Mouse (Mus musculus) granulocyte monocyte progenitor cell, adult 5-6 weeks (primary cell): ENCODE measurements around the gene Timm23. TPM values are rescaled to one million over a fixed set of nuclear protein-coding genes. Genes with fewer than 3 reads are reported as not detected.
"Not testable (repeated sequence)": the region's sequence is repeated elsewhere in the genome, so short reads cannot be mapped to it uniquely, and the experiment has no call there.

ENCODE experiments used
- ATAC-seq: replicated peaks from 2 replicates; pipeline ENCODE4 v1.8.0; 2016; ENCODE audit warnings: mild to moderate bottlenecking, moderate TSS enrichment, inconsistent platforms; ENCODE audit not compliant: poor library complexity, severe bottlenecking
- total RNA-seq, 2 experiments: library from RNA; stranded (forward) in 1 of 2; stranded (reverse) in 1 of 2; fragments of 200-712, 200-1000 nt in 1 of 2; fragments of >200 nt in 1 of 2; fragmentation: Nextera tagmentation in 1 of 2; gene quantifications; 2 replicates each; pipeline ENCODE4 v1.2.3; 2014 to 2017

Gene Timm23
- total RNA-seq (2014; fragmentation: Nextera tagmentation) (177 and 202 TPM in 2 replicates), total RNA-seq (2017) (156 and 165 TPM in 2 replicates)

DNA sequence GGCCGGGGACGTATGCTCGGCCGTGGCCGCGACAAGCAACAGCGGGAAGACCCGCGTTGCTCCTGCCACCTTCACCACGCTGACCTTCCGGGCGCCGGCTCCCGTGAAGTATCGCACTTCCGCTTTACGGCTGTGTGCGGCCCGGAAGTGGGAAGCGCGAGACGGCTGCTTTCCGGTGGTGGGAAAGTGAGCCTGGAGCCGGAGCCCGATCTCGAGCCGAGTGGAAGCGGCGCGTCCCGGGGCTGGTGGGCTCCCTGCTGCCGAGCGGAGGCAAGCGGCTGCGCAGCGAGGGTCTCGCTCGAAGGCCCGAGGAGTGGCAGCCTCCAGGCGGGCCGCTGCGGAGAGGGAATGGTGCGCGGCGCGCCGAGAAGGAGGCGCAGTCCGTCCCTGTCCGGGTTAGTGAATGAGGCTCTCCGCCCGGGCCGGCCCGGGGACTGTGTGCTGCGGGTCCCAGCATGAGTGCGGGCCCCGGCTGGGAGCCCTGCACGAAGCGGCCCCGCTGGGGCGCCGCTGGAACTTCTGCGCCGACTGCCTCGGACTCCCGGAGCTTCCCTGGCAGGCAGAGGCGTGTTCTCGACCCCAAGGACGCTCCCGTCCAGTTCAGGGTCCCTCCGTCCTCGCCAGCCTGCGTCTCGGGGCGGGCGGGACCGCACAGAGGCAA, at the start of gene Timm23, which contains the start of gene Parg:
Gene Timm23 (minus strand): TSS at position 108 of the 661 bp plus-strand sequence.
Gene Parg (plus strand): TSS at position 159 of the 661 bp plus-strand sequence.
- peak; percentile 97 for ATAC-seq

GRCm38 (mm10) chr14:32249616-32250015, 47.9 kb upstream of the Timm23 start:
- no peak for ATAC-seq

GRCm38 (mm10) chr14:32246019-32246418, 44.3 kb upstream of the Timm23 start:
- ATAC-seq = no peak

- no peak for ATAC-seq
These were observed 40.7 kb upstream of the Timm23 start for GRCm38 (mm10) chr14:32242401-32242800.

GRCm38 (mm10) chr14:32228996-32229395, 27.3 kb upstream of the Timm23 start:
- no peak for ATAC-seq

- ATAC-seq = no peak
These were observed 24.9 kb upstream of the Timm23 start for GRCm38 (mm10) chr14:32226601-32227000.

- peak; percentile 34 for ATAC-seq
These were observed 344 bp downstream of the Timm23 start for GRCm38 (mm10) chr14:32201354-32201753.

DNA sequence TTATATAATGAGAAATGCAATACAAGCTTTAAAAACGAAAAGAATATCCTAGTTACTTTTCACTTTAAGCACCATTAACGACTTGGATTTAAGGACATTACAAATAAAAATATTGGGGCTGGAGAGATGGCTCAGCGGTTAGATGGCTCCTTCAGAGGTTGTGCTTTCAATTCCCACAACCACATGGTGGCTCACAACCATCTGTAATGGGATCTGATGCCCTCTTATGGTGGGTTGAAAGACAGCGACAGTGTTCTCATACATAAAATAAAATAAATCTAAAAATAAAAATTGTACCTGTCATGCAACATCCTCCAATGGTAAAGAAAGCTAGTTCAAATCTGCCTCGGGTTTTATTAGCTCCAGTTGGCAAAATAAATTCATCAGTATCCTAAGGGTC, 8.1 kb downstream of the Timm23 start:
- not testable (repeated sequence) for ATAC-seq

- peak; percentile 78 for ATAC-seq
These were observed 9.3 kb downstream of the Timm23 start for GRCm38 (mm10) chr14:32192437-32192836.

DNA sequence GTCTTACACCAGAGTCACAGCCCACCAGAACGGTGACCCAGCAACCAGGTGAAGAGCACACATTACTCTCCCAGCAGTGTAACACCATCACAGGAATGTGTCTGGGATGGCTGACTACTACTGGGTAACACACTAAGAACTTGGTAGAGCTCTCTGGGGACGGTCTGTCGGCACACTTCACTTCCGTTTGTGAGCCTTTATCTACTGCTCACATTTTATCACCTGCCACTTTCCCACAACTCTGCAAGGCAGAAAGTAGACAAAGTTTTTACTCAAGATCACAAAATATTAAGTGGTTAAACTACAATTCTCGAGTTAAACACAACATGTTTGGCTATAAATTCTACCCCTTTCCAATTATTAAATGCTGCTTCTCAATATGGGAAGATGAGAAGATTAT, 9.8 kb downstream of the Timm23 start:
- ATAC-seq = no peak

- no peak for ATAC-seq
These were observed 10.9 kb downstream of the Timm23 start for GRCm38 (mm10) chr14:32190627-32191391.

DNA sequence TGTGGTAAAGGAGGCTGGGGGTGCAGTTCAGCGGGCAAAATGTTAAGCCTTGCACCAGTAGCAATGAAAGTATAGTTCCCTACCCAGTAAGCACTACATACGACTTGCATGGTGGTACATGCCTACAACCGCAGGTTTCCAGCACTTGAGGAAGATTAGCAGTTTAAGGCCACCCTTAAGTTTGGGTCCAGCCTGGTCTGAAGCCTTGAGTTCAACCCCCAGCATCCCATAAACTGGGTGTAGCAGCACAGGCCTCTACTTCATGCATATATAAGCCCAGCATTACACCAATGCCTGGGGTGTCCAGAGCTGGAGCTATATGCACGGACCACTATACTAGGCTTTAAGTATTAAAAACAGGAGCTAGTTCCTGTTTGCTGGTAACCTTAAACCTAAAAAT, 17.9 kb downstream of the Timm23 start:
- ATAC-seq = no peak

DNA sequence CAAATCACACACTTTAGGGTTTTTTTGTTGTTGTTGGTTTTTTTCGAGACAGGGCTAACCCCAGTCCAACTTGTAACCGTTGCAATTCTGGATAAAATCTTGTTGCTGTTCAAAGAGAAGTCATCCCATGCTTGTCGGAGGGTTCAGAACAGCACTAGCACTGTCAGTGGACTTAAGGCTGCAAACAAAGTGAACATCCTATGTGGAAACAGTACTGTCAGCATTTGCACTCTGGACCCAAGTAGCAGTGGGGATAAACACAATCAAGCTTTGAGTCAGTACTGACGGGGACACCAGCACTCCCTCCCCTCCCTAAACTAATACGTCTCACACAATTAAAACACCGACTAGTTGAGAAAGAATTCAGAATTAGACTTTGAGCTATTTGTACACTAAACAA, 20.8 kb downstream of the Timm23 start:
- no peak for ATAC-seq

DNA sequence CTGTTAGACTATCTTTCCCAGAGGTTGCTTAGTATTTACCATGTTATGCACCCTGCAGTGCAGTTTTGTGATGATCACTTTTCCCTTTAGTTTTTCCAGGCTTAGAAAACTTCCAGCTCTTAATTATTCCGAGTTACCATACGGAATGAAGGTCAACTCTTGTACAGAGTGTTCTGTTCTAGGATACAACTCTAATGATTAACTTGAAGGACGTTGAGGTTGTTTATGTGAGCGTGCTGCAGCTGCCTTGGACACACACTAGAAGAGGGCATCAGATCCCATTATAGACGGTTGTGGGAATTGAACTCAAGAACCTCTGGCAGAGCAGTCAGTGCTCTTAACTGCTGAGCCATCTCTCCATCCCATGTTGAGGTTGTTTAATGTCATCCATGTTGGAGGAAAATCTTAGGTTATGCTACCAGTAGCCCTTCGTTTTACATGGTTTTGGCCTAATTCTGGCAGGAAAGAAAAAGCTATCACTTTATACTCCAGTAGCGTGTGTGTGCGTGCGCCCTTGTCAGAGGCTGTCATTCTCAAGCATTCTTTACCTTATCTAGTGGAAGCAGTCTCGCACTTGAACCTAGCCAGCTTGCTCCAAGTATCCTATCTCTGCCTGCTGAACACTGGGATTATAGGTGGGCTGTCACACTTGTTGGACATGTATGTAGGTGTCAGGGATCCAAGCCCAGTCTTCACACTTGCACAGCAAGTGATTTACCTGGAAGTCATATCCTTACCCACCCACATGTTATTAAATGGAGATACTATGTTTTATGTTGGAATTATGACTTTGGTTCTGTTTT, 22.1 kb downstream of the Timm23 start:
- no peak for ATAC-seq

- ATAC-seq = not testable (repeated sequence)
These were observed 25.1 kb downstream of the Timm23 start for GRCm38 (mm10) chr14:32176590-32176989.

- ATAC-seq = no peak
These were observed 26.4 kb downstream of the Timm23 start for GRCm38 (mm10) chr14:32175310-32175709.

- no peak for ATAC-seq
These were observed 31.6 kb downstream of the Timm23 start for GRCm38 (mm10) chr14:32170137-32170536.

GRCm38 (mm10) chr14:32168653-32169231, 33.0 kb downstream of the Timm23 start:
- peak; percentile 23; the same call in 1 of the 2 replicates for ATAC-seq

GRCm38 (mm10) chr14:32167326-32167725, 34.4 kb downstream of the Timm23 start:
- ATAC-seq = no peak; the same call in 1 of the 2 replicates

- ATAC-seq = no peak
These were observed 34.9 kb downstream of the Timm23 start for GRCm38 (mm10) chr14:32166840-32167239.
